Mouse (Mus musculus): ENCODE measurements around the gene Cfap300.

Gene Cfap300

DNA sequence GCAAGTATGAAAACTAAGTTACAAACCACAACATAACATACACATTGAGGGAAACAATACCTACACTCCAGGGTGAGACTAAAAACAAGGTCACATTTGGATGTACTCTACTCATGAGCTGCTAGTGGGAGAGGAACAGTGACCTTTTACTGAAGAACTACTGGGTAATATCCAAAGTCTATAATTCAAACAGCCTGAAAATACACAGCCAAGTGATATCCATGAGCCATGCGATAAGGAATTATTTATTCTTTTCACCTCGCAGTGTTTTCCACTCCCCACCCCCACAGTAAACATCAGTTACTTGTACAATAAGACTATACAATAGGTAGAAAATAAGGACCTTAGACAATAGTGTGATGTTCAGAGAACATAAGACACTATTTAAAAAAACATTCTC, 62.5 kb downstream of the Cfap300 start:
- no peak for DNase-seq

DNA sequence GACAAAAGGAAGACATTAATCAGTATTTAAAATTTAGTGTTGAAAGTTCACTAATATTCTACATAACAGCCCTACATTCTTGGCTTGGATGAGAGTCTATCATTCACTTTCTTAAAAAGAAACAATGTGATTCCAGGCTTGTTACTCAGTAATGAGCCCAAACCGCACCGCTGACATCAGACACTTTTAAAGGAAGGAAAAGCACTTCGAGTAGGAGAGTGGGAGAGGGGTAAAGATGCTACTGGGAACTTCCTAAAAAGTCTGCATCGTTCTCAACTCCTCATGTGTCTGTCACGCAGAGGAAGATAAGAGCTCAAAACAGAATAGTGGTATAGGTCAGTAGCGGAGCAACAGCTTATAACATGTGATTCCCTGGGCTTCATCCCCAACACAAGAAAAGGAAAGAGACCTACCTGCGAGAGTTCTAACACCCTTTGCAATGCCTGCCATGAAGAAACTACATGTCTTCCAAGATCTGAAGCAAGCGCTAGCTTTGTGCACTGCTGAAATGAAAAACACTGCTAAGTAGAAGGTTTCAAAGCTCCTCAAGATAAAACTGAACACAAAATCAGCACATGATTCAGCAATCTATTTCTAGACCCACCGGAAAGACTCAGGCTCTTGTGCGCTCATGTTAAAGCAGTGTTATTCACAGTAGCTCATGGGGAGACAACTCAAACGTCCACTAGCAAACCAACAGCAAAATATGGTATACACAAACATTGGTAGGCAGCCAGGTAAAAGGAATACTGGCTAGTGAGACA, 63.3 kb downstream of the Cfap300 start:
- no peak for DNase-seq

DNA sequence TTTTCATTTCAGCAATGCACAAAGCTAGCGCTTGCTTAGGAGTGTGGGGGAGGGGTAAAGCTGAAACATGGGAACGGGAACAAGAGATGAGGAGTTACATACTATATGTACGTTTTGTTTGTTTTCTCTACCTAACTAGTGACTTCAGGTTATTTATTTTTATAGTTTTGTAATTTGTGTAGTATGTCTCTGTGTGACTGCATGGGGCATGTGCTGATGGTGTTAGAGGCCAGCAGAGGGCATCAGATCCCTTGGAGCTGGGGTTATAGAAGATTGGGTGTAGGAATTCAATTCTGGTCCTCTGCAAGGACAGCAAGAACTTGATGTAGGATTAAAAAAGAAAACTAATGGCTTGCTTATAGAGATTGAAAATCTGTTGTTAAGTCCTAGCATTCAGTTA, 64.1 kb downstream of the Cfap300 start:
- no peak for DNase-seq

DNA sequence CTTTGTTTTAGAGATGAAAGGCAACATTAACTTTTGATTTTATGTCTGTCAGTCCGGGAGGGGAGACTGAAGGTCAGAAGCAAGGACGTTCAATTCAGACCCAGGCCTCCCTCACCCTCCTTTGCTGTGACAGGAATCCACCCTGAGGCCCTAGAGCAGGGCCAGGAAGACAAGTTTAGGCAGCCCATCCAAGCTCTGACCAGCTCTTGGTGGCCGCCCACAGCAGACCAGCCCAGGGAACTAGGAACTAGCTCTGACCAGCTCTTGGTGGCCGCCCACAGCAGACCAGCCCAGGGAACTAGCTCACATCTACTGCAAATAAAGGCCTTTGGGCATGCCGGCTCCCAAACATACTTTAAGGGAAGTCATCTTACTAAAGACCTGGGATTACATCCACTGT, 65.0 kb downstream of the Cfap300 start:
- DNase-seq: no peak

DNA sequence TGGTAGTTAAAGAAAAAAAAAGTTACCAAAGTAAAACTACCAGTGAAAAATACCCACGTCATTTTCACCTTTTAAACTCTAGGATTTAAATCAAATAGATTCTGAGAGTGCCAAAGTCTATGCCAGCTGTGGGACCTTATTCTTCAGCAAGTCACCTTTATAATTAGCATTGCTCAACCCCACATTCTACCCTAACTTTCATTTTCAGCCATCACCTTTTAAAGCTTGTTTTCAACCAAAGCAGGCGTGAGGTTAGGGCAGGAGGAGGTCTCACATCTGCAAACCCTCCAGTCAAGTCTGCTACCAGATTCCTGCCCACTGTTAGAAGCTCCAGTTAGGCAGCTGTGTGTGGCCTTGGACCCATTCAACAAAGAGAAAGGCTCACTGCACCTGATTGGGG, 70.6 kb downstream of the Cfap300 start:
- DNase-seq: no peak

Measured in cerebellum, adult 8-10 months (tissue).